Mouse (Mus musculus) bone marrow, adult 2 months (tissue): Measurements from ENCODE around the gene Chadl. TPM values are rescaled to one million over a fixed set of nuclear protein-coding genes. Genes with fewer than 3 reads are reported as not detected.

ENCODE experiments used
- H3K27ac ChIP-seq: fragments of 200-500 bp; 2 replicates; pipeline ENCODE4 v1.5.1; 2012; ENCODE audit warnings: low read depth, mild to moderate bottlenecking, control low read depth, inconsistent platforms, low read length; ENCODE audit not compliant: control insufficient read depth, poor library complexity, insufficient read depth
- H3K4me1 ChIP-seq: fragments of 200-500 bp; 2 replicates; pipeline ENCODE4 v1.6.1; 2011; ENCODE audit warnings: low read length; ENCODE audit not compliant: control insufficient read depth, insufficient read depth
- H3K4me3 ChIP-seq: fragments of 200-500 bp; replicated peaks from 2 replicates; pipeline ENCODE3; 2011; ENCODE audit warnings: mild to moderate bottlenecking, low read depth, low read length, control low read depth; ENCODE audit not compliant: control insufficient read depth
- CTCF ChIP-seq: fragments of 200-500 bp; IDR thresholded peaks from 2 replicates; pipeline ENCODE4 v1.5.1; 2011; ENCODE audit warnings: low read length, control low read depth; ENCODE audit not compliant: control insufficient read depth, insufficient read depth
- POLR2A ChIP-seq: fragments of 200-500 bp; IDR thresholded peaks from 2 replicates; pipeline ENCODE4 v1.6.1; 2011; ENCODE audit warnings: low read depth, mild to moderate bottlenecking, control low read depth, low read length, borderline replicate concordance; ENCODE audit not compliant: control insufficient read depth
- WGBS: fragments of 180-500 bp; shearing (Covaris S2); methylation state at CpG from one replicate; pipeline ENCODE4 v1.1.7; 2018; 5-methylcytosine and 5-hydroxymethylcytosine counted together
- polyA plus RNA-seq: library from polyadenylated mRNA; stranded (reverse); fragments of >200 nt; gene quantifications from 2 replicates; pipeline ENCODE4 v1.2.4, GENCODE M21; 2011; ENCODE audit warnings: low replicate concordance; ENCODE audit not compliant: missing spikeins, insufficient read depth, insufficient read length

The Chadl gene
- polyA plus RNA-seq, 1 experiment, result not detected

DNA sequence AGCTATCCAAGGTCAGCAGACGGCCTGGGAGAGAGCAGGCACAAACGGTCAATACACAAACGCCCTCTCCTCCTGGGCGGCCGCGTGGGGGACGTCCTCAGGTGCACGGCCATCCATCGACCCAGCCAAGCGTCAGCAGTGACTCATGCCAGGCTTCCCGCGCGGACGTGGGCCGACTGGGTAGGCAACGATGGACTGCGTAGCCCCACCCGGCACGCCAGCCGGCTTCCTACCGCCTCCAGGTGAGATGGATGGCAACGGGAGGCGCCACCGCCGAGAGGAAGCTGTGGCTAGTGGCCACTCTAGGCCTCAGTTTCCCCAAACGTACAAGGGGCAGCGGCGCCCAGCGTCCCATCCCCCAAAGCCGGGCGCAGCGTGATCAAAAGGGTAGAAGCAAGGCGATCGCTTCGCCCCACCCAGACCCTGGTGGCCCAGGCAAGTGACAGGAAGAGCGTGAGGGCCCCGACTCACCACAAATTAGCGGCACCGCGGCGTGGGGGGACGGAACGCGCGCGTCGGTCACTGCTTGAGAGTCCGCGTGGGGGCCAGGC, 32.2 kb upstream of the Chadl start:
- H3K27ac ChIP-seq, result peak overlapping the region; percentile 91

DNA sequence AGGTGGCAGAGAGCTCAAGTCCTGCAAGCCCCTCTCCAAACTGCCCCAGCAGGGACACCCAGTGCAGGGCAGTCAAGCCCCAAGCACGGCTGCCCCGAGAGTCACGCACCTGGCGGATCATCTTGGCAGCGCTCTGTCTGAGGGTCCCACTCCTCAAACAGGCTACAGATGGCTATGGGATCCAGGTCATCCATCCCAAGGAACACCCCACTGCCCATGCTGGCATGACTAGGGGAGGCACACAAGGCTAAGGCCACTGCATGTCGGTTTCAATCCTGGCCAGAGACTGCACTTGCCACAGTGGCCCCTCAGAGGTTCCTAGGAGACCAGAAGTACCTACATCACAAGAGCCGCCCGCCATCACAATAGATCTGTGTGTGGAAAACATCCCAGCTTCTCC, 28.9 kb upstream of the Chadl start:
- 94% methylated on average over 8 of the region's 8 CpGs for WGBS
- H3K27ac ChIP-seq, result no peak overlapping the region
- H3K4me3 ChIP-seq, result no peak overlapping the region
- TF ChIP-seq CTCF, result no peak
- TF ChIP-seq POLR2A, result no peak
- H3K4me1 ChIP-seq, result no peaks in the 10 kb centered on the region; the same call in 1 of the 2 replicates

More for the DNA sequence above, 32.2 kb upstream of the Chadl start:
- under 1% methylated on average over 49 of the region's 49 CpGs for WGBS
- Histone ChIP-seq H3K4me1 (no peaks in the 10 kb centered on the region; the same call in 1 of the 2 replicates), H3K4me3 (peak overlapping the region; percentile 99)
- TF ChIP-seq POLR2A, result no peak; the same call in 1 of the 2 replicates
- TF ChIP-seq CTCF, result no peak

DNA sequence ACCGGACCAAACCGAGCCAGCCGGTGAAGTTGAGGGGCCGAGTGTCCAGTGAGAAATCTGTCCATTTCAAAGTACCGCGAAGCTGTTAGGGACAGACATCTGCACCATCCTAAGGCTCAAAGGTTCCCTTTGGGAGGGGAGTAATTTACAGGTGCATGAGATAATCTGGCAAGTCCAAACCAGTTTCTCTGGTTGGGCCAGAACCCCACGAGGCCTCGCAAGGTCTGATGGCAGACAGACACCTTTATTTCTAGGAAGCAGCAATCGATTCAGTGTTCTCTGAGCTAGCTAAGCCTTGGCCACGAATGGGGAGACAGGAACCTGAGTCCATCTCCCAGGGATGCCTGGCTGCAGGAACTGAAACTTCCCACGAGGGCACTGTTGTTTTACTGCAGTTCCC, 26.6 kb upstream of the Chadl start:
- no peak overlapping the region for H3K4me3 ChIP-seq
- WGBS, result 87% methylated on average over 11 of the region's 11 CpGs
- no peak overlapping the region for H3K27ac ChIP-seq
- no peak for TF ChIP-seq CTCF
- TF ChIP-seq POLR2A, result no peak
- H3K4me1 ChIP-seq, result no peaks in the 10 kb centered on the region

GRCm38 (mm10) chr15:81722361-81722760, 25.3 kb upstream of the Chadl start:
- H3K27ac ChIP-seq, result no peak overlapping the region
- H3K4me1 ChIP-seq, result no peaks in the 10 kb centered on the region
- no peak overlapping the region for H3K4me3 ChIP-seq
- TF ChIP-seq POLR2A (no peak), CTCF (no peak)
- WGBS, result 96% methylated on average over 5 of the region's 5 CpGs

GRCm38 (mm10) chr15:81719139-81719531, 22.0 kb upstream of the Chadl start:
- Histone ChIP-seq H3K4me1 (no peaks in the 10 kb centered on the region), H3K4me3 (no peak overlapping the region), H3K27ac (no peak overlapping the region)
- TF ChIP-seq CTCF (no peak), POLR2A (no peak)
- 95% methylated on average over 6 of the region's 6 CpGs for WGBS

DNA sequence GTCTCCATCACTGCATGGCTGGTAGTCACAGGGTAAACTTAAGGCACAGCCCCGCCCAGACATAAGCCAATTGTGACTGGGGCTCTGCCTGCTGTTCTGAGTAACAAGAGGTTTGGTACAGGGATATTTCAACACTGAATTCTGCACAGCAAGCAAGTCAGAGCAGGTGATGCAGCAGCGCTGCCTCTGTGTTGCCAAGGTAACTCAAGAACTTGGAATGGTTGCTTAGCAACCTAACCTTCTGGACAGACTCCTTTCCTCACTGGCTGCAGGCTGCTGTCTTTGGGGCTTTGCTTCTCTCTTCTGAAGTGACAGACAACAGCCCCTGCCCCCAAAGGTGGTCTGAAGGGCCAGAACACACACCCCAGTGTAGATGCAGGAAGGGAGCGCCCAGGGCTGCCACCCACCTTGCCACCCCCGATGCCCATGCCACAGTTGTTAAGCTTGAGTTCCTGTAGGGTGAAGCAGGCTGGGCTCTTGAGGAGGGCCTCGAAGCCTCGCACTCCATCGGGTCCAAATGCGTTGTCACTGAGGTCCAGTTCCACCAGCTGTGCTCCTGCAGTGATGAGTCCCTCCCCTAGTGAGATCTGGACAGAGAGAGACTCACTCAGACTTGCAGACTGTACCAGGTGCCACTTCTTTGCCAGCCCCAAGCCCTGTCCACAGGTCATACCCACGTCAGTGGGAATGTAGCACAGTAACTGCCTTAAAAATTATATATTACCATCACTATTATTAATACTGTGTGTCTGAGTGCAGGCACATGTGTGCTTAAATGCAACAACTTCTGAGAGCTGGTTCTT, 21.4 kb upstream of the Chadl start:
- WGBS, result 93% methylated on average over 9 of the region's 9 CpGs
- no peaks in the 10 kb centered on the region for H3K4me1 ChIP-seq

DNA sequence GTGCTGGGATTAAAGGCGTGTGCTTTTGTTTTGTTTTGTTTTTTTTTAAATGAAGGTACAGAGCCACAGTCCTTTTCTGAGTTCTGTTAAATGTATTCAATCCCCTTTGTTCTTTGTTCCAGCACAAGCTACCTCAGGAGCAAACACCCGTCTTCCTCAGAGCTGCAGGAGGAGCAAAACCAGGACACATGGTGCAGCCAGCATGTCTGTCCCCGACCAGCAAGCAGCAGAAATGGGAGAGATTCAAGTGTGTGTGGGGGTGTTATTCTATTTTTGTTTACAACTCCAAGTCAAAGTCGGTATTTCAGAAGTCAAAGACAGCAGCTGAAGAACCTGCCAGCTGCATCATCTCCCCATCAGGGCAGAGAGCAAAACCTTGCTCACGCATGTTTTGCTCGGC, 16.7 kb upstream of the Chadl start:
- WGBS, result 89% methylated on average over 6 of the region's 6 CpGs
- Histone ChIP-seq H3K4me1 (no peaks in the 10 kb centered on the region), H3K4me3 (no peak overlapping the region), H3K27ac (no peak overlapping the region)
- no peak for TF ChIP-seq CTCF
- no peak for TF ChIP-seq POLR2A

More for the DNA sequence above, 21.4 kb upstream of the Chadl start:
- TF ChIP-seq POLR2A, result no peak
- no peak for TF ChIP-seq CTCF
- no peak overlapping the region for H3K4me3 ChIP-seq
- no peak overlapping the region for H3K27ac ChIP-seq

DNA sequence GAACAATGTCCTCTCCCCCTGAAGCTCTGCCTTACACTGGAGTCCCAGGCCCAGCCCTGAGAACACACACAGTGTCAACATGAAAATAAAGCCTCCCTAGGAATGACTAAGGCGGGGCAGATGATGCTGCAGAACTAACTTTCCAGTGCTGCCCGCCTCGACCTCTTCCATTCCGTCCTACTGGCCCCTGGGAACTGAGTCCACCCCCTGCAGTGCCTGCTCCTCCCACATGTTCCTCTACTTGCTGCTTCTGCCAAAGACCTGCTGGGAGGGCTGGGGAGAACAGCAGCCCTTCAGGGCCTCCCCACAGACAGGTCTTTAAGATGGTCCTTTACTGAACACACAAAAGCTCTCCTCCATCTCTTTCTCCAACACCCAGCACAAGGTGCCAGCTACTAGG, 13.7 kb upstream of the Chadl start:
- WGBS, result 88% methylated on average over 4 of the region's 4 CpGs
- Histone ChIP-seq H3K27ac (no peak overlapping the region), H3K4me3 (no peak overlapping the region), H3K4me1 (no peaks in the 10 kb centered on the region)
- no peak for TF ChIP-seq CTCF
- no peak for TF ChIP-seq POLR2A
